Mouse (Mus musculus) left cerebral cortex, adult 9 months (tissue): ENCODE measurements around the gene Vmn1r199.

Experiments
- DNase-seq, 2 experiments: peaks; one replicate each; pipeline ENCODE4 v3.0.0; 2022; ENCODE audit warnings: low spot score in 2 of 2

The Vmn1r199 gene

DNA sequence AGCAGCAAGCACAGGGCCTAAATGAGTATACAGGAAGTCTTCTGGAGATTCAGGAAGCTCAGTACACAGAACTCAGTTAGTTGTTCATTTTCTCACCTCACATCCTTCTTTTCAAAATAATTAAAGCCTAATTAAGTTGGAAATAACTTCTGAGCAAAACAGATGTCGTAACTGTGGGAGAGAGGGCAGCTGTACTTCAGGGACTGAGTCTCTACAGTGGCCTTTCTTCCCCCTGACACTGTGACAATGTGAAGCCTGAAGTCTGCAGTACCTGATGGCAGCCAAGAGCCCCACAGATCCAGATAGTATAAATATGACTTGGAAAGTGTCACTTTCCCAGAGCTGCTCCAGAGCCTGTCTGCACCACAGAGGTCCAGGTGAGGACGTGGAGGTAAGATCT lies at the start of gene Vmn1r199:
TSS of gene Vmn1r199 (plus strand) at position 301 of the 400 bp plus-strand sequence.
- DNase-seq, result no peak

DNA sequence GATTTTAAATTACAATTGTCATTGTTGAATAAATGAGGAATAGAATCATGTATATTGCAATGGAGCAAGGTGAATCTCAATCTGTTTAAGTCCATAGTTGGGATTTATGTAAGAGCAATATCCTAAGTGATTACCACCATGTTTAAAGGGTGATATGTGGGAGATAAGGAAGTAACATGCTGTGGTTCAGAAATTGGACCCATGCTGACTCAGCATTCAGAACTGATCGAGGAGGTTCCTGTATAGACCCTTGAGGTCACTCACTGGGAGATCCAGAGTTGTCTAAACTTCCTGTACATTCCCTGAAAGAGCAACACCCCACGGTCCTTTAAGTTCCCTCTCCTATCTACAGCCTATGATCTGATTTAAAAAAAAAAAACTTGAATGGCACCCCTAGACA lies 46.3 kb upstream of the Vmn1r199 start:
- DNase-seq, result no peak

DNA sequence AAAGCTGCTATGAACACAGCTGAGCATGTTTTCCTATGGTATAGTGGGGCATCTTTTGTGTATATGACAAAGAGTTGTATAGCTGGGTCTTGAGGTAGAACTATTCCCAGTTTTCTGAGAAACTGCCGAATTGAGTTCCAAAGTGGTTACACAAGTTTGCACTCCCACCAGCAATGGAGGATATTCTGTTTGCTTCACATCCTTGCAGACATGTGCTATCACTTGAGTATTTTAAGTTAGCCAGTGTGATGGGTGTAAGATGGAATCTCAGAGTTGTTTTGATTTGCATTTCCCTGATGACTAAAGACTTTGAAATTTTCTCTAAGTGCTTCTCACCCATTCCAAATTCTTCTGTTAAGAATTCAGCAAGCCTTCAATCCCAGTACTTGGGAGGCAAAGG lies 44.1 kb upstream of the Vmn1r199 start:
- no peak for DNase-seq

DNA sequence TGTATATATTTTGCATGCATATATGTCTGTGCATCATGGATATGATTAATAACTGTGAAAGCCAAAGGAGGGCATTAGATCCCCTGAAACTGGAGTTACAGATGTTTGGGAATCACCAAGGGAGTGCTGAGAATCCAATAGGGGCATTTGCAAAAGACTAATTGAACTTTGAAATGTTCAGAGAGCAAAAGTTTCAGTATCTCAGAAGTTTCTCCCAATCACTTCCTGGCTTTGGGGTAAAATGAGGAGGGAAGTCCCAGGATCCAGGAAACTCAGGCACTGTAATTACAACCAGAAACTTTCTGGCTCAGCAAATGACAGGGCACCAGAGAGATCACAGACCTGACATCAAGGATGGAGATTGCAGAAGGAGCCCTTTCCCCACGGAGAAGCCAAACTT lies 29.6 kb upstream of the Vmn1r199 start, which contains the start of gene Vmn1r198:
TSS of gene Vmn1r198 (plus strand) at position 301 of the 400 bp plus-strand sequence.
- DNase-seq, result no peak

DNA sequence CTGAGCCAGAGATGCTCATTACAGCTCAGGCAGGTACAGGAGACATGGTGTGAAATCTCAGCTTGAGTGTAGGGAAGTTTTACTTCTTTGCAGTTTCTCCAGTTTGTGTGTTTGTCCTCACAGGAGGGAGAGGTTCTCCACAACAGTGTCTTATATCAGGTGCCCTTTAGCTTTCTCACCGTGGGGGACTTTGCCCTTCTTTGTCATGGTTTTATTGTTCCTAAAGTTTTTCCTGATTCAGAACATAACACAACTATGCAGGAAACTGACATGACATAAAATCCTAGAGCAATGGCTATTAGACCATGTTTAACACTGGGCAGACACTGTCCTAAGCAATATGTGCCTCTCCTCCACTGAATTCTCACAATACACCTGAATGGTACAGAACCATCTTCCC lies 28.8 kb upstream of the Vmn1r199 start:
- no peak for DNase-seq

DNA sequence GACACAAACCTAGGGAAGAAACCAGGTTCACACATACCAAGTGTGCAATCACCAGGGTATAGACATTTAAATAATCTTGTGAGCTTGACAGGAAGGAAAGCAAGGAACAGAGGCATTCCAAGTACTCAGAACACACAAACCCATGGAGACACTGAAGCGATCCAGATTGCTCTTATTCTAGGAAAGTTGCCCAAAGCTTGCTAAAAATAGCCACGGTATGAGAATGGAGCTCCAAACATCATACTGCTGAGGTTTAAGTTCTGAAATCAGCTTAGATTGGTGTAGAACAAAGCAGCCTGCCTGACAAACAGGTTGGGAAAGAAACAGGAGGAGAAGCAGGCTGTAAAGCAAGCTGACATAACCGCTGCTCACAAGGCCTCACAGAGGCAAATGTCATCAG lies 1.5 kb downstream of the Vmn1r199 start:
- peak; percentile 23 to 58 for DNase-seq

GRCm38 (mm10) chr13:22383401-22383800 lies 3.8 kb downstream of the Vmn1r199 start:
- DNase-seq, result no peak

DNA sequence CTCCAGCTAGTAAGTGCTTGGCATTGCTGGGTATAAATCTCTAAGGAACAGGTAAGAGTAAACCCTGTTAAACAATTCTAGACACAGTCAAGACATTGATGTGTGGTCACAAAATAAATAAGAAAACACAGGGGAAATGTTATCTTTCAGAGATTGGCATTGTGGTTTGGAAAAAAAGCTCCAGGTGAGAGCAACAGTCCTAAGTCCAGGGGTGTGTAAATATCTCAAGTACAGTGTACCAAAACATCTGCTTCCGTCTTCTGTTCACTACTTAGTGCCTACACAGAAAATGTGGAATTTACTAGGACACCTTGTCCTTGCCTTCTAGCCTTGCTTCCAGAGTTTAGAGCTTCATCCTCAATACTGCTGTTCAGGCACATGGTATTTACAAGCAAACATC lies 7.4 kb downstream of the Vmn1r199 start:
- no peak for DNase-seq

DNA sequence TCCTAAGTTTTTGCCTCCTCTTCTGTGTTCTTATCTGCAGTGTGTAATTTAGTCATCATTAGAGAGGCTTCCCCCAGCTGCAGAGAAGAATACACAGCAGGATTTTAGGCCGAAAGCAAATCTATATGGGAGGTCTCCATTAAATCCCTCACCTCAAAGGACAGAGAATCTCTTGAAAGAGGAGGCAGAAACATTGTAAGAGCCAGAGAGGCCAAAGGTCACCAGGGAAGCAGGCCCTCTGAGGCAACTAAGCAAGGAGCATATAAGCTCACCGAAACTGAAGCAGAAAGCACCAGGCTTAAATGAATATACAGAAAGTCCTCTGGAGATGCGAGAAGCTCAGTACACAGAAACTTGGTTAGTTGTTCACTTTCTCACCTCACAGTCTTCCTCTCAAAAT lies 10.5 kb downstream of the Vmn1r199 start, which contains the start of gene Vmn1r200:
TSS of gene Vmn1r200 (plus strand) at position 301 of the 400 bp plus-strand sequence.
- no peak for DNase-seq

- DNase-seq, result no peak
These were observed 23.4 kb downstream of the Vmn1r199 start for GRCm38 (mm10) chr13:22402978-22403377.
